Mouse (Mus musculus) left cerebral cortex, adult 9 months (tissue): Measurements from ENCODE around the gene Gtf2f2.
"Not testable (repeated sequence)": the region's sequence is repeated elsewhere in the genome, so short reads cannot be mapped to it uniquely, and the experiment has no call there.

ENCODE experiments used
- DNase-seq, 2 experiments: peaks; one replicate each; pipeline ENCODE4 v3.0.0; 2022; ENCODE audit warnings: low spot score in 2 of 2

Gtf2f2 gene

GRCm38 (mm10) chr14:75998082-75998481 lies 12.6 kb downstream of the Gtf2f2 start:
- no peak for DNase-seq

GRCm38 (mm10) chr14:75992371-75992770 lies 18.3 kb downstream of the Gtf2f2 start:
- DNase-seq, result no peak

GRCm38 (mm10) chr14:75990936-75991335 lies 19.7 kb downstream of the Gtf2f2 start:
- no peak for DNase-seq

- no peak for DNase-seq
Measured at GRCm38 (mm10) chr14:75989168-75989567, 21.5 kb downstream of the Gtf2f2 start.

GRCm38 (mm10) chr14:75986878-75987483 lies 23.7 kb downstream of the Gtf2f2 start:
- no peak for DNase-seq

- peak in 1 of 2 experiments; percentile 31 for DNase-seq
Measured at GRCm38 (mm10) chr14:75985112-75985511, 25.6 kb downstream of the Gtf2f2 start.

- no peak for DNase-seq
Measured at GRCm38 (mm10) chr14:75983891-75984290, 26.8 kb downstream of the Gtf2f2 start.

- DNase-seq, result no peak
Measured at GRCm38 (mm10) chr14:75981231-75981630, 29.4 kb downstream of the Gtf2f2 start.

- DNase-seq, result no peak
Measured at GRCm38 (mm10) chr14:75976107-75976506, 34.6 kb downstream of the Gtf2f2 start.

- no peak for DNase-seq
Measured at GRCm38 (mm10) chr14:75967291-75967690, 43.4 kb downstream of the Gtf2f2 start.

GRCm38 (mm10) chr14:75964433-75964832 lies 46.2 kb downstream of the Gtf2f2 start:
- DNase-seq, result no peak

- no peak for DNase-seq
Measured at GRCm38 (mm10) chr14:75964000-75964399, 46.7 kb downstream of the Gtf2f2 start.

GRCm38 (mm10) chr14:75963215-75963614 lies 47.5 kb downstream of the Gtf2f2 start:
- peak in 1 of 2 experiments; percentile 31 for DNase-seq

GRCm38 (mm10) chr14:75962250-75962649 lies 48.4 kb downstream of the Gtf2f2 start:
- peak; percentile 67 to 90 for DNase-seq

- no peak for DNase-seq
Measured at GRCm38 (mm10) chr14:75954766-75955165, 55.9 kb downstream of the Gtf2f2 start, which contains the start of gene Kctd4. Gene Kctd4, plus strand, starts transcription at chr14:75955009.

GRCm38 (mm10) chr14:75953011-75953410 lies 57.7 kb downstream of the Gtf2f2 start:
- DNase-seq, result no peak

- no peak for DNase-seq
Measured at GRCm38 (mm10) chr14:75947674-75948073, 63.0 kb downstream of the Gtf2f2 start.

GRCm38 (mm10) chr14:75942365-75942764 lies 68.3 kb downstream of the Gtf2f2 start:
- DNase-seq, result no peak

GRCm38 (mm10) chr14:75941500-75941899 lies 69.2 kb downstream of the Gtf2f2 start:
- DNase-seq, result peak in 1 of 2 experiments; percentile 48

GRCm38 (mm10) chr14:75937714-75938113 lies 73.0 kb downstream of the Gtf2f2 start:
- no peak for DNase-seq

GRCm38 (mm10) chr14:75934359-75934758 lies 76.3 kb downstream of the Gtf2f2 start:
- DNase-seq, result no peak

- no peak for DNase-seq
Measured at GRCm38 (mm10) chr14:75931266-75931665, 79.4 kb downstream of the Gtf2f2 start.

- not testable (repeated sequence) for DNase-seq
Measured at GRCm38 (mm10) chr14:75929713-75930112, 81.0 kb downstream of the Gtf2f2 start.
